Mouse (Mus musculus) MN1 (cell line): Measurements from ENCODE around the gene Nlrp6.
"Not testable (repeated sequence)": the region's sequence is repeated elsewhere in the genome, so short reads cannot be mapped to it uniquely, and the experiment has no call there.

Experiments used
- DNase-seq: peaks from one replicate; pipeline ENCODE4 v3.0.0-alpha.2; 2016; ENCODE audit warnings: low spot score

The Nlrp6 gene

GRCm38 (mm10) chr7:140920418-140921029 is at the start of gene Nlrp6:
Nlrp6 (plus strand) TSS chr7:140920902.
- DNase-seq: no peak

- no peak for DNase-seq
Observed at GRCm38 (mm10) chr7:140874224-140874623, 46.5 kb upstream of the Nlrp6 start.

GRCm38 (mm10) chr7:140877364-140877763 is 43.3 kb upstream of the Nlrp6 start:
- DNase-seq: no peak

GRCm38 (mm10) chr7:140879355-140879754 is 41.3 kb upstream of the Nlrp6 start:
- no peak for DNase-seq

GRCm38 (mm10) chr7:140880419-140880818 is 40.3 kb upstream of the Nlrp6 start:
- no peak for DNase-seq

- DNase-seq: no peak
Observed at GRCm38 (mm10) chr7:140880865-140881515, 39.7 kb upstream of the Nlrp6 start.

- DNase-seq: peak; percentile 96
Observed at GRCm38 (mm10) chr7:140881696-140882468, 38.8 kb upstream of the Nlrp6 start, which contains the start of the genes Psmd13 and Sirt3. Psmd13 (plus strand) TSS chr7:140881968. Sirt3 (minus strand) TSS chr7:140882309.

- no peak for DNase-seq
Observed at GRCm38 (mm10) chr7:140882469-140882803, 38.3 kb upstream of the Nlrp6 start.

GRCm38 (mm10) chr7:140890636-140891035 is 30.1 kb upstream of the Nlrp6 start:
- not testable (repeated sequence) for DNase-seq

- DNase-seq: no peak
Observed at GRCm38 (mm10) chr7:140894031-140894430, 26.7 kb upstream of the Nlrp6 start.

- no peak for DNase-seq
Observed at GRCm38 (mm10) chr7:140894611-140895010, 26.1 kb upstream of the Nlrp6 start.

GRCm38 (mm10) chr7:140897863-140898262 is 22.8 kb upstream of the Nlrp6 start:
- no peak for DNase-seq

- DNase-seq: no peak
Observed at GRCm38 (mm10) chr7:140899121-140899520, 21.6 kb upstream of the Nlrp6 start.

- DNase-seq: no peak
Observed at GRCm38 (mm10) chr7:140900220-140900619, 20.5 kb upstream of the Nlrp6 start, which contains the start of gene Cox8b. Cox8b (minus strand) TSS chr7:140900446.

- no peak for DNase-seq
Observed at GRCm38 (mm10) chr7:140902036-140902875, 18.4 kb upstream of the Nlrp6 start.

- peak; percentile 77 for DNase-seq
Observed at GRCm38 (mm10) chr7:140903212-140903611, 17.5 kb upstream of the Nlrp6 start.

- peak; percentile 81 for DNase-seq
Observed at GRCm38 (mm10) chr7:140905642-140906081, 15.0 kb upstream of the Nlrp6 start.

GRCm38 (mm10) chr7:140907131-140907530 is 13.6 kb upstream of the Nlrp6 start:
- DNase-seq: peak; percentile 29

GRCm38 (mm10) chr7:140907697-140908096 is 13.0 kb upstream of the Nlrp6 start:
- DNase-seq: no peak

- DNase-seq: no peak
Observed at GRCm38 (mm10) chr7:140908181-140908580, 12.5 kb upstream of the Nlrp6 start.

- peak; percentile 89 for DNase-seq
Observed at GRCm38 (mm10) chr7:140908634-140909107, 12.0 kb upstream of the Nlrp6 start.

- no peak for DNase-seq
Observed at GRCm38 (mm10) chr7:140912293-140912692, 8.4 kb upstream of the Nlrp6 start.
